Mouse (Mus musculus): ENCODE measurements around the gene Serpini2. TPM values are rescaled to one million over a fixed set of nuclear protein-coding genes. Genes with fewer than 3 reads are reported as not detected.

Gene Serpini2
- total RNA-seq, 2 experiments from 2014 or later: not detected

Other genes with a start within 250 kb of the Serpini2 start
- not detected in 2 replicates for gene Zbbx, start 105.0 kb downstream of the Serpini2 start, total RNA-seq (2015; ENCODE audit: low replicate concordance)
- not detected in 2 replicates for gene Zbbx, start 105.0 kb downstream of the Serpini2 start, total RNA-seq (2017; ENCODE audit: low replicate concordance)
- gene Wdr49, start 212.1 kb upstream of the Serpini2 start, total RNA-seq (2015; ENCODE audit: low replicate concordance): not detected in 2 replicates
- not detected in 2 replicates for gene Wdr49, start 212.1 kb upstream of the Serpini2 start, total RNA-seq (2017; ENCODE audit: low replicate concordance)

Data from erythroblast, adult 5-6 weeks (primary cell).